Mouse (Mus musculus) A20 (cell line): ENCODE results near the gene Reln.

Experiments used
- DNase-seq: peaks from one replicate; pipeline ENCODE4 v3.0.0-alpha.2; 2011; ENCODE audit warnings: low read depth, low spot score

The Reln gene

GRCm38 (mm10) chr5:22224515-22224914 lies 120.0 kb downstream of the Reln start:
- DNase-seq: no peak

DNA sequence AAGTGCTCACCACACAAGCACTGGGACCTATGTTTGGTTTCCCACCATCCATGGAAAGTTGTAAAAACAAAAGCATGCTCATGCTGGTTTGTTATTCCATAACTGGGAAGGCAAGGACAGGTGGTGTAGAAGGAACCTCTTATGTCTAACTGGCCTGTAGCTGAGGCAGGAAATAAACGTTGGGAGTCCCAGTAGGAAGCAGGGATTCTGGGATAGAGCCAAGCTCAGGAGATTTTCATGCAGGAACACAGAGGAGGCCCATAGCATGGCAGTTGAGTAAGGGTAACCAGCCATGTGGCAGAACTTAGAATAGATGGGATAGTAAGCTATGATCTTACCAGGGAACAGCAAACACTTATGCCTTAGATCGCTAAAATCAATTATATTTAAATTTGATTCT lies 120.6 kb downstream of the Reln start:
- no peak for DNase-seq

DNA sequence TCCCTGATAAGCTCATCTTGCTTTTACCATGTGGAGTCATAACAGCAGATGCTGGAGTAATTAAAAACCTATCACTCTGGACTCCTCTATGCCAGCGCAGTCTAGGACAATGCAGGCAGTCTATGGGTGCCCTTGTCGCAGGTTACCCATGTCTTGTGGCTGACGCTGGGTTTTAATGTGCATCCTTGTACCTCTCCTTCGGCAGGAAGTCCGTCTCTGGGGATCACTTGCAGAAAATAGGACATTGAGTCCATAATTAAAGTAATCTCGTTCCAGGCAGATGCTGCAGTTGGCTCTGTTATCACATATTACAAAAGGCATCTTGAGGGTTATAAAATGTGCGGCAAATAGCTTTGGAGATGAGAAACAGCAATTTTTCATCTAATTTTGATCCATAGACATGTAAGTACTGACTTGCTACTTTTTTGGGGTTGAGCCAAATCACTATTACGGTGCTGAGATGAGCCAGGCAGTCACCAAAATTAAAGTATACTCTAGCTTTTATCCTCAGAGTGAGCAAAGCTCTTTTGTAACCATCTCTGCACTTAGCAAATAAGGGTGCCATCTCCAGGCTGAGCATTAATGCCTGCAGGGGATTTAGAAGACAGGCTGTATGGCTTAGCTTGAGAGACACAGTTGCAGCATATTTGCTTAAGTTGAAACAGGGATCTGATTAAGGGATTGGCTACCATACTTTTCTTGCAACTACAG lies 136.0 kb downstream of the Reln start:
- DNase-seq: no peak

DNA sequence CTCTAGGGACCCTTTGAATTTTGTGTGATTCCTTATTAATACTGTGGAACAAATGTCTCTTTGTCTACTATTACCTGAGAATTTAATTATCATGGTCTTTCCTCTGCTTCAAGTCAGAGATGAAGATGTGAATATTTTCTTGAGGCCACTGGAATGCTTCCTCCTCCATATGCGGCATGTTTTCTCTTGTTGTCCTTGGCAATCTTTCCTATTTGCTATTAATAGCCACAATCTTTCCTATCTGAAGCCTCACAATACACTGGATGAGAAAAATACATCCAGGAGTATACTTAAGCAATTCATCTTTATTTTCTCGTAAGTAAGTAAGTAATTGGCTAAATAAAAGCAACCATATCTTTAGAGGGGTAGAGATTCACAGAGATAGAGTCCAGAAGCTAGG lies 146.6 kb downstream of the Reln start:
- DNase-seq: no peak

GRCm38 (mm10) chr5:22196891-22197290 lies 147.6 kb downstream of the Reln start:
- DNase-seq: no peak

DNA sequence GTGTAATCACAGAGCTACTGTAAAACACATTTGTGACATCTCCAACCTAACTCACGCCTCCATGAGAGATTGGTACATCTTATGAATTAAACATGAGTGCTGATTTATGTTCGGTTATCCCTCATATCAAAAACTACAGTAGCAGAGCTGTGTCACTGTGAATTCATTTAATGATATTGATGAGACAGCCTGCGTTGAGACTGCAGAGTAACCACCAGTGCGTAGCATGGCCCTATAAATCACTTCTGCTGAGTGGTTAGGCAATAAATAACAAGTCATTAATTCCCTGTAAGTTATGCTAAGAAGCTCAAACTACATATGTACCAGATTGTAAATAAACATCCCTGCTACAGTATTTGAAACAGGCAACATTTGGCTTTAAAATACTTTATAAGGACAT lies 148.0 kb downstream of the Reln start:
- no peak for DNase-seq

- DNase-seq: no peak
Observed at GRCm38 (mm10) chr5:22195352-22195941, 149.1 kb downstream of the Reln start.

- DNase-seq: no peak
Observed at GRCm38 (mm10) chr5:22191784-22192183, 152.7 kb downstream of the Reln start.

DNA sequence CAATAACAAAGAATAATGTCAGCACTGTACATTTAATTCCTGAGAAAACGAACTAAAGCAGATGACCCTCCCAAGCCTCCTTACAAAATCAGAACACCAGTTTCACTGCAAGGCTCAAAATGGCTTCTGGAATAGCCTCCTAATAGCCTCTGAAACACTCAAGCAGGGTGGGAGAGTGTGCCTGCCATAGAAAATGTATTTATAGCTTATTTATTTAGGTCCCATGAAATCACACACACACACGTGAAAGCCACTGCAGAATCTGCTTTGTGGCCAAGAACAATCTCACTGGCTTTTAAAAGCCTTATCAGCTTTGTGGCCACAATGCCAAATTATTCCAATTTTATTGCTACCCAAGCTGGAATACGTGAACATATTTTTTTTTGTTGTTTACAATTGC lies 154.2 kb downstream of the Reln start:
- DNase-seq: no peak

GRCm38 (mm10) chr5:22187599-22187998 lies 156.9 kb downstream of the Reln start:
- no peak for DNase-seq

DNA sequence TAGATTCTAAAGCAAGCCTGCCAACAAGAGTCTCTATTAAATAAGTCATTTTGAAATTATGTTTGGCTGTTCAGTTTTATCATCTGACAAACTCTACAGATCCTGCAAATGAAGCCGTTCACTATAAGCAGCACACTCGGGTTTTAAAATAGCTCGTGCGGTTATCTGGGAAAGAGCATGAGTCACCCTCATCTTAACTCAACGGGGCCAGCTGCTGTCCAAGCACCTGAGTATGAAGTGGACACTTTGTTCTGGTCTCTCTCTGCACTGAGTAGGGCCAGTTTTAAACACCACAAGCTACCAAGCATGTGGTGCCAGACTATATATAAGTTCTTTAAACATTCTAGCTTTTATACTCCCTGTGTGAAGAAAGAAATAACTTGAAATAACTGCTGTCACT lies 168.0 kb downstream of the Reln start:
- no peak for DNase-seq

- DNase-seq: no peak
Observed at GRCm38 (mm10) chr5:22171336-22171735, 173.2 kb downstream of the Reln start.

- DNase-seq: peak; percentile 68
Observed at GRCm38 (mm10) chr5:22164060-22164934, 180.2 kb downstream of the Reln start.

DNA sequence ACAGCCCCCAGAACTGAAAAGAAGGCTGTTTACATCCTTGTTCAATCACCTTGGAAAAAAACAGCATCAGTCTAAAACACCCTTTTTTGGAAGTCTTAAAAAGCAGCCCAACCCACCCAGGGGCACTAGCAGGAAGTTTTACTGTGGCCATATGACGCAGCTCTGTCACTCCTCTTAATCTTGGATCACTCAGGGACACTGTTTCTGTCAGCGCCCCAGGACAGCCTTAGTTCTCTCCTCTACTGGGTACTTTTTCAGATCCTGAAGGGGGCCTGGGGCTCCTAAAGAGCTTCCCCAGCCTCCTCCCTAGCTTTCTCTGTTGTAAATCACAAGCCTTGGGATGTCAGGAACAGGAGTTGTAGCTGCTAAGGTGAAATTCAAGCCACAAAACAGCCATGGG lies 183.6 kb downstream of the Reln start:
- DNase-seq: no peak

GRCm38 (mm10) chr5:22158754-22159153 lies 185.7 kb downstream of the Reln start:
- DNase-seq: no peak

- no peak for DNase-seq
Observed at GRCm38 (mm10) chr5:22153601-22154000, 190.9 kb downstream of the Reln start.

DNA sequence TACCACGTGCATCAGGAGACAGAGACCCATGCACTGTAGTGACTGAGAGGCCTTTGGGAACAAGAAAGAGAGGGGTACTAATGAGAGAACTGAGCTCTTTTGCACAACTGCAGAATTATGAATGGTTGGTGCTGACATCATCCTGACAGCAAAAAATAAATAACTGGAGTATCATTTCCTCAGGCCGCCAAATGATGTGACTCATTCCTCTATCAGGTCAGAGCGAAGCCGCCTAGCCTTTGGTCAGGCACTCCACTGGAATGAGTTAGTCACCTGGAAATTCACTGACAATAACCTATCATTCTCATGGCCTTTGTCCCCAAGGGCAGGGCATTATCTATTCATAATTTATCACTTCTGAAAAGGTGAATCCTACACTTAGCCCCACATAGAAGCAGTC lies 202.7 kb downstream of the Reln start:
- no peak for DNase-seq

- no peak for DNase-seq
Observed at GRCm38 (mm10) chr5:22139015-22139414, 205.5 kb downstream of the Reln start.

GRCm38 (mm10) chr5:22134402-22134801 lies 210.1 kb downstream of the Reln start:
- no peak for DNase-seq

GRCm38 (mm10) chr5:22131730-22132522 lies 212.6 kb downstream of the Reln start:
- DNase-seq: no peak

DNA sequence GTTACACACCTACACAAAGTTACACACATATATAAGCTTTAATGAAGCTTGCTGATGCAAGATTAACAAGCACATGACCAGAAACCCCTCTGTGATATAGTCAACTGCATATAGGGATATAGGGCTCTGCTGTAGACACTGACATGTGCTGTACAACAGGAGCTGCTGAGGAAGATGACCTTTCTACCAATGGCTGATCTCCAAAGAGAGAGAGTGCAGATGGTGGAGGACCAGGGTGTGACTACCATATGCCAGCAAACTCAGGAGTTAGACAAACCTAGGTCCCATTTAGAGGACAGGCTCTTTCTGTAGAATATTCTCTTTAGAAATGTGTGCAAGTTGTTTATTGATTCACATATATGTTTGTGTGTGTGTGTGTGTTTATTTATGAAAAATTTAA lies 216.9 kb downstream of the Reln start:
- no peak for DNase-seq

DNA sequence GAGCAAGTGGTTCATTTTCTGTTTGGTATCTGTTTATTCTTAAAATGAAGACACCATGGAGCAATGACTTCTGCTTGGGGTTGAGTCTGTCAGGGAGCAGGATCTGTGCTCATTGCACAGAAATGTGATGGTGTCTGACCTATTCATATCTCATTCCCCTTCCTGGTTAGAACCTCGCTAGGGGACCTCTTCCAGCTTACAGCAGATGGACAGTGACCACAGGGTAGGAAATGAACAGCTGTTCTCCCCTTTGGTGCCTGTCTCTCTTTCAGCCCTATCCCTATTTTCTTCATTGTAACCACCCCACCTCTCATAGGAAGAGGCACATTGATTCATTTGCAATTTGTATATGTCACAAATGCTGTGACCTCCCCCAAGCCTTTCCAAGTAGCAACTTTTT lies 225.2 kb downstream of the Reln start:
- DNase-seq: no peak
